Mouse (Mus musculus): ENCODE measurements around the gene Noxo1. TPM values are rescaled to one million over a fixed set of nuclear protein-coding genes. Genes with fewer than 3 reads are reported as not detected.
"Not testable (repeated sequence)": the region's sequence is repeated elsewhere in the genome, so short reads cannot be mapped to it uniquely, and the experiment has no call there.

The Noxo1 gene
- 1 to 10 TPM; 3.3 to 3.4 TPM for total RNA-seq (2021)
- long read RNA-seq, experiment 1, partial matches to known transcripts, result 2 of 5 reads
- long read RNA-seq, experiment 1, other reads (novel, unspliced or antisense), result 3 of 5 reads
- long read RNA-seq, experiment 2, partial matches to known transcripts, result 0 of 3 reads
- long read RNA-seq, experiment 2, other reads (novel, unspliced or antisense), result 3 of 3 reads

- TF ChIP-seq CTCF (conservative IDR thresholded peaks at IDR 0.05), result peak; percentile 56
Observed at GRCm38 (mm10) chr17:24696011-24696697, at the start of gene Noxo1, which contains the start of gene Gfer. Noxo1 (plus strand) TSS chr17:24696234. Gfer (minus strand) TSS chr17:24696156.

GRCm38 (mm10) chr17:24646381-24646780 lies 49.7 kb upstream of the Noxo1 start:
- TF ChIP-seq CTCF (conservative IDR thresholded peaks at IDR 0.05), result no peak
- no peak for DNase-seq (ENCODE audit: low spot score in 2 of 2)
- Histone ChIP-seq H3K4me3 (no peak overlapping the region), H3K27ac (peak overlapping the region; percentile 89)

More at GRCm38 (mm10) chr17:24696011-24696697, at the start of gene Noxo1, which contains the start of gene Gfer:
- DNase-seq (ENCODE audit: low spot score in 2 of 2), result peak; percentile 74 to 77
- Histone ChIP-seq H3K27ac (peak within 1 kb of the TSS; percentile 92), H3K4me3 (peak within 1 kb of the TSS; percentile 81)

- TF ChIP-seq CTCF (conservative IDR thresholded peaks at IDR 0.05), result no peak
- Histone ChIP-seq H3K27ac (peak overlapping the region; percentile 89), H3K4me3 (peak overlapping the region; percentile 34)
- DNase-seq (ENCODE audit: low spot score in 2 of 2), result no peak
Observed at GRCm38 (mm10) chr17:24647493-24647892, 48.5 kb upstream of the Noxo1 start.

GRCm38 (mm10) chr17:24648731-24649377 lies 47.2 kb upstream of the Noxo1 start:
- TF ChIP-seq CTCF (conservative IDR thresholded peaks at IDR 0.05), result no peak
- peak overlapping the region; percentile 84 for H3K4me3 ChIP-seq
- DNase-seq (ENCODE audit: low spot score in 2 of 2), result no peak
- H3K27ac ChIP-seq, result peak overlapping the region; percentile 91

GRCm38 (mm10) chr17:24649581-24650069 lies 46.4 kb upstream of the Noxo1 start:
- Histone ChIP-seq H3K4me3 (peak overlapping the region; percentile 84), H3K27ac (peak overlapping the region; percentile 91)
- peak; percentile 18; the same call in 1 of the 2 replicates for TF ChIP-seq CTCF (conservative IDR thresholded peaks at IDR 0.05)
- no peak for DNase-seq (ENCODE audit: low spot score in 2 of 2)

- DNase-seq (ENCODE audit: low spot score in 2 of 2), result peak in 1 of 2 experiments; percentile 25
- Histone ChIP-seq H3K4me3 (peak within 1 kb of the TSS; percentile 84), H3K27ac (peak within 1 kb of the TSS; percentile 91)
- no peak for TF ChIP-seq CTCF (conservative IDR thresholded peaks at IDR 0.05)
Observed at GRCm38 (mm10) chr17:24650070-24650616, 45.9 kb upstream of the Noxo1 start, which contains the start of gene Slc9a3r2. Slc9a3r2 (minus strand) TSS chr17:24650327.

GRCm38 (mm10) chr17:24650766-24651165 lies 45.3 kb upstream of the Noxo1 start:
- no peak for TF ChIP-seq CTCF (conservative IDR thresholded peaks at IDR 0.05)
- no peak for DNase-seq (ENCODE audit: low spot score in 2 of 2)
- peak overlapping the region; percentile 91; the same call in 1 of the 2 replicates for H3K27ac ChIP-seq
- peak overlapping the region; percentile 84; the same call in 1 of the 2 replicates for H3K4me3 ChIP-seq

- Histone ChIP-seq H3K4me3 (no peak overlapping the region), H3K27ac (no peak overlapping the region)
- no peak for DNase-seq (ENCODE audit: low spot score in 2 of 2)
- TF ChIP-seq CTCF (conservative IDR thresholded peaks at IDR 0.05), result no peak
Observed at GRCm38 (mm10) chr17:24651835-24652234, 44.2 kb upstream of the Noxo1 start.

- TF ChIP-seq CTCF (conservative IDR thresholded peaks at IDR 0.05), result peak; percentile 92
- peak in 1 of 2 experiments; percentile 68 for DNase-seq (ENCODE audit: low spot score in 2 of 2)
- H3K4me3 ChIP-seq, result no peak overlapping the region; the same call in 1 of the 2 replicates
- H3K27ac ChIP-seq, result peak overlapping the region; percentile 29; the same call in 1 of the 2 replicates
Observed at GRCm38 (mm10) chr17:24653967-24654710, 41.9 kb upstream of the Noxo1 start.

GRCm38 (mm10) chr17:24654969-24655368 lies 41.1 kb upstream of the Noxo1 start:
- no peak for DNase-seq (ENCODE audit: low spot score in 2 of 2)
- Histone ChIP-seq H3K27ac (no peak overlapping the region), H3K4me3 (no peak overlapping the region)
- TF ChIP-seq CTCF (conservative IDR thresholded peaks at IDR 0.05), result no peak

GRCm38 (mm10) chr17:24658017-24658758 lies 37.8 kb upstream of the Noxo1 start, which contains the start of gene Npw:
Npw (minus strand) TSS chr17:24658457.
- no peak for DNase-seq (ENCODE audit: low spot score in 2 of 2)
- Histone ChIP-seq H3K4me3 (peak within 1 kb of the TSS; percentile 43), H3K27ac (no peak within 1 kb of the TSS)
- 0 out of 2 replicates have a peak, but pooled peaks have one; percentile 9 for TF ChIP-seq CTCF (conservative IDR thresholded peaks at IDR 0.05)

- H3K27ac ChIP-seq; H3K4me3 ChIP-seq; DNase-seq (ENCODE audit: low spot score in 2 of 2): not testable (repeated sequence)
Observed at GRCm38 (mm10) chr17:24667011-24667410, 29.0 kb upstream of the Noxo1 start.
